Mouse (Mus musculus): Measurements from ENCODE around the gene Rabl2. TPM values are rescaled to one million over a fixed set of nuclear protein-coding genes. Genes with fewer than 3 reads are reported as not detected.

The Rabl2 gene
- total and polyA plus RNA-seq, 3 experiments: 2.7 to 5.8 (median 2.9) TPM

- no peak overlapping the region for H3K4me2 ChIP-seq (ENCODE audit: insufficient read depth, low read depth, poor library complexity, severe bottlenecking)
- in situ Hi-C loops (cut with MboI; ENCODE audit: low pct_ligation_motif_present, low pct_unique_long_range_greater_than_20kb, low sequenced_read_pairs) (loop anchor here (5.0 kb wide), 1 partner anchor 56 kb away; the partner anchor contains the start of gene Arsa), dilution Hi-C loops (cut with MboI; ENCODE audit: extremely low pct_ligation_motif_present, extremely low pct_unique_long_range_greater_than_20kb, low sequenced_read_pairs) (no loop called here)
- no peak for DNase-seq (ENCODE audit: extremely low read depth)
- H3K4me3 ChIP-seq (replicated peaks in 1 of 3; ENCODE audit: low read depth in 2 of 3, low read length in 2 of 3, poor library complexity in 1 of 3): no peak overlapping the region
- H3K79me2 ChIP-seq (replicated peaks; ENCODE audit: control insufficient read depth, extremely low read depth, insufficient read depth, poor library complexity, severe bottlenecking): no peaks in the 10 kb centered on the region
- H3K36me3 ChIP-seq (replicated peaks in 1 of 2; ENCODE audit: control insufficient read depth in 1 of 2, insufficient read depth in 1 of 2, low read length in 1 of 2): no peaks in the 10 kb centered on the region
- H3K9ac ChIP-seq (ENCODE audit: insufficient read depth, low read depth): no peak overlapping the region
- H3K27ac ChIP-seq (ENCODE audit: insufficient read depth, low read depth): no peak overlapping the region
- peaks cover 62% of the 10 kb centered on the region for H3K27me3 ChIP-seq (replicated peaks)
- no peaks in the 10 kb centered on the region for H3K9me3 ChIP-seq (replicated peaks; ENCODE audit: low read length)
- H3K4me1 ChIP-seq (ENCODE audit: control insufficient read depth in 1 of 2, insufficient read depth in 2 of 2): no peaks in the 10 kb centered on the region; a peak in 1 of 4 replicates
- TF ChIP-seq TBP (conservative IDR thresholded peaks at IDR 0.05; ENCODE audit: low read depth, low read length) (no peak), JUND (conservative IDR thresholded peaks at IDR 0.05; ENCODE audit: low read depth, low read length) (no peak), HCFC1 (IDR thresholded peaks at IDR 0.05; ENCODE audit: low read depth, low read length) (no peak)
Measured at GRCm38 (mm10) chr15:89532924-89533842, 58.5 kb downstream of the Rabl2 start.

Other genes with a start within 250 kb of the Rabl2 start
- gene Lmf2, start 236.3 kb downstream of the Rabl2 start, total RNA-seq (2012; rRNA removed): 18.5 and 18.8 TPM in 2 replicates
- gene Lmf2, start 236.3 kb downstream of the Rabl2 start, total RNA-seq (2014; rRNA removed): 9.1 and 9.9 TPM in 2 replicates
- gene Lmf2, start 236.3 kb downstream of the Rabl2 start, polyA plus RNA-seq (2012; ENCODE audit: insufficient read length, low read depth): 28.2 and 36.2 TPM in 2 replicates
- 134 and 151 TPM in 2 replicates for gene Ncaph2, start 236.2 kb downstream of the Rabl2 start, total RNA-seq (2012; rRNA removed)
- 106 and 108 TPM in 2 replicates for gene Ncaph2, start 236.2 kb downstream of the Rabl2 start, total RNA-seq (2014; rRNA removed)
- gene Ncaph2, start 236.2 kb downstream of the Rabl2 start, polyA plus RNA-seq (2012; ENCODE audit: insufficient read length, low read depth): 95.4 and 122 TPM in 2 replicates
- 34.7 and 35.7 TPM in 2 replicates for gene Sco2, start 218.1 kb downstream of the Rabl2 start, total RNA-seq (2012; rRNA removed)
- 24.9 and 27.2 TPM in 2 replicates for gene Sco2, start 218.1 kb downstream of the Rabl2 start, total RNA-seq (2014; rRNA removed)
- gene Sco2, start 218.1 kb downstream of the Rabl2 start, polyA plus RNA-seq (2012; ENCODE audit: insufficient read length, low read depth): 12.3 and 17.1 TPM in 2 replicates
- 1.1 and 1.4 TPM in 2 replicates for gene Tymp, start 214.9 kb downstream of the Rabl2 start, total RNA-seq (2012; rRNA removed)
- gene Tymp, start 214.9 kb downstream of the Rabl2 start, total RNA-seq (2014; rRNA removed): 2.3 and 2.4 TPM in 2 replicates
- gene Tymp, start 214.9 kb downstream of the Rabl2 start, polyA plus RNA-seq (2012; ENCODE audit: insufficient read length, low read depth): 1.1 and 1.5 TPM in 2 replicates
- gene Odf3b, start 212.6 kb downstream of the Rabl2 start, total RNA-seq (2012; rRNA removed): not detected in 2 replicates
- gene Odf3b, start 212.6 kb downstream of the Rabl2 start, total RNA-seq (2014; rRNA removed): not detected in 2 replicates
- gene Odf3b, start 212.6 kb downstream of the Rabl2 start, polyA plus RNA-seq (2012; ENCODE audit: insufficient read length, low read depth): not detected in 2 replicates
- not detected in 2 replicates for gene Klhdc7b, start 207.0 kb downstream of the Rabl2 start, total RNA-seq (2012; rRNA removed)
- gene Klhdc7b, start 207.0 kb downstream of the Rabl2 start, total RNA-seq (2014; rRNA removed): not detected in 2 replicates
- not detected in 2 replicates for gene Klhdc7b, start 207.0 kb downstream of the Rabl2 start, polyA plus RNA-seq (2012; ENCODE audit: insufficient read length, low read depth)
- not detected in 2 replicates for gene Syce3, start 181.4 kb downstream of the Rabl2 start, total RNA-seq (2012; rRNA removed)
- not detected in 2 replicates for gene Syce3, start 181.4 kb downstream of the Rabl2 start, total RNA-seq (2014; rRNA removed)
- not detected in 2 replicates for gene Syce3, start 181.4 kb downstream of the Rabl2 start, polyA plus RNA-seq (2012; ENCODE audit: insufficient read length, low read depth)
- gene Cpt1b, start 166.1 kb downstream of the Rabl2 start, total RNA-seq (2012; rRNA removed): 1.6 and 2.1 TPM in 2 replicates
- 1.2 and 1.5 TPM in 2 replicates for gene Cpt1b, start 166.1 kb downstream of the Rabl2 start, total RNA-seq (2014; rRNA removed)
- gene Cpt1b, start 166.1 kb downstream of the Rabl2 start, polyA plus RNA-seq (2012; ENCODE audit: insufficient read length, low read depth): 0.44 and 2.1 TPM in 2 replicates
- 3.6 and 6.3 TPM in 2 replicates for gene C730034F03Rik, start 162.3 kb downstream of the Rabl2 start, total RNA-seq (2012; rRNA removed)
- gene C730034F03Rik, start 162.3 kb downstream of the Rabl2 start, total RNA-seq (2014; rRNA removed): 0.35 and 0.36 TPM in 2 replicates
- 0.44 and 1.1 TPM in 2 replicates for gene C730034F03Rik, start 162.3 kb downstream of the Rabl2 start, polyA plus RNA-seq (2012; ENCODE audit: insufficient read length, low read depth)
- 0.13 and 0.34 TPM in 2 replicates for gene Gm44502, start 162.2 kb downstream of the Rabl2 start, total RNA-seq (2012; rRNA removed)
- gene Gm44502, start 162.2 kb downstream of the Rabl2 start, total RNA-seq (2014; rRNA removed): 0.15 TPM in 1 of 2 replicates, not detected in the other
- gene Gm44502, start 162.2 kb downstream of the Rabl2 start, polyA plus RNA-seq (2012; ENCODE audit: insufficient read length, low read depth): 1.9 TPM in 1 of 2 replicates, not detected in the other
- 24.0 and 26.4 TPM in 2 replicates for gene Chkb, start 162.0 kb downstream of the Rabl2 start, total RNA-seq (2012; rRNA removed)
- gene Chkb, start 162.0 kb downstream of the Rabl2 start, total RNA-seq (2014; rRNA removed): 21.1 and 25.9 TPM in 2 replicates
- gene Chkb, start 162.0 kb downstream of the Rabl2 start, polyA plus RNA-seq (2012; ENCODE audit: insufficient read length, low read depth): 25.0 and 31.8 TPM in 2 replicates
- 0.04 TPM in 1 of 2 replicates, not detected in the other for gene Mapk8ip2, start 138.0 kb downstream of the Rabl2 start, total RNA-seq (2012; rRNA removed)
- not detected in 2 replicates for gene Mapk8ip2, start 138.0 kb downstream of the Rabl2 start, total RNA-seq (2014; rRNA removed)
- not detected in 2 replicates for gene Mapk8ip2, start 138.0 kb downstream of the Rabl2 start, polyA plus RNA-seq (2012; ENCODE audit: insufficient read length, low read depth)
- 6.3 and 9.3 TPM in 2 replicates for gene Arsa, start 114.5 kb downstream of the Rabl2 start, total RNA-seq (2012; rRNA removed)
- gene Arsa, start 114.5 kb downstream of the Rabl2 start, total RNA-seq (2014; rRNA removed): 8.3 and 10.3 TPM in 2 replicates
- 9.5 and 9.9 TPM in 2 replicates for gene Arsa, start 114.5 kb downstream of the Rabl2 start, polyA plus RNA-seq (2012; ENCODE audit: insufficient read length, low read depth)
- gene Shank3, start 92.3 kb downstream of the Rabl2 start, total RNA-seq (2012; rRNA removed): not detected in 2 replicates
- gene Shank3, start 92.3 kb downstream of the Rabl2 start, total RNA-seq (2014; rRNA removed): not detected in 2 replicates
- not detected in 2 replicates for gene Shank3, start 92.3 kb downstream of the Rabl2 start, polyA plus RNA-seq (2012; ENCODE audit: insufficient read length, low read depth)
- gene Acr, start 23.6 kb downstream of the Rabl2 start, total RNA-seq (2012; rRNA removed): not detected in 2 replicates
- gene Acr, start 23.6 kb downstream of the Rabl2 start, total RNA-seq (2014; rRNA removed): not detected in 2 replicates
- not detected in 2 replicates for gene Acr, start 23.6 kb downstream of the Rabl2 start, polyA plus RNA-seq (2012; ENCODE audit: insufficient read length, low read depth)
- not detected in 2 replicates for gene Syt10, start 249.9 kb upstream of the Rabl2 start, total RNA-seq (2012; rRNA removed)
- gene Syt10, start 249.9 kb upstream of the Rabl2 start, total RNA-seq (2014; rRNA removed): not detected in 2 replicates
- gene Syt10, start 249.9 kb upstream of the Rabl2 start, polyA plus RNA-seq (2012; ENCODE audit: insufficient read length, low read depth): not detected in 2 replicates

Data from CH12.LX (cell line).